Mouse (Mus musculus): Measurements from ENCODE around the gene Prr15l. TPM values are rescaled to one million over a fixed set of nuclear protein-coding genes. Genes with fewer than 3 reads are reported as not detected.

The Prr15l gene
- total RNA-seq, 1 experiment from 2014 or later: not detected

DNA sequence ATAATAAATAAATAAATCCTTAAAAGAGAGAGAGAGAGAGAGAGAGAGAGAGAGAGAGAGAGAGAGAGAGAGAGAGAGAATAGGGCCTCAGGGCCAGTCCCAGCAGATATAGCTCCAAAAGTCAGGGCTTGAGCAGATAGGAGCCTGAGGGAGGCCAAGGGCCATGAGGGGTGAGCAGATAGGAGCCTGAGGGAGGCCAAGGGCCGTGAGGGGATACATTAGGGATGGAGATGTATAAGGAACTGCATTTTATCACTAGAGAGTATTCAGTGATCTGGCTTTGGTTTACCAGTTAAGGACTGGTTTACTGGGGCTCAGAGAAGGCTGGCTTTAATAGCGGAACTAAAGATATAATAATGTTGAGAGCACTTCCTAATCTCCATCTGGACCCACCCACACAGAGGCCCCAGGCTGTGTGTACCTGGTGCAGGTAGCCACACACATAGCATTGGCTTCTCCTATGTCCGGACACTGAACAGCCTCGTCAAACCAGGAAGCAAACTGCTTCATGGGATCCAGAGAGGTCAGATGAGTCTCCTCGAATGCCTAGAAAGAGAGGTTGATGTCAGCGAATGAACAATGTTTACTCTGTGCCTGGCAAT lies 14.2 kb downstream of the Prr15l start:
- no peak for ATAC-seq (replicated peaks; ENCODE audit: insufficient number of reproducible peaks, low FRiP score, low TSS enrichment, poor library complexity, severe bottlenecking)

DNA sequence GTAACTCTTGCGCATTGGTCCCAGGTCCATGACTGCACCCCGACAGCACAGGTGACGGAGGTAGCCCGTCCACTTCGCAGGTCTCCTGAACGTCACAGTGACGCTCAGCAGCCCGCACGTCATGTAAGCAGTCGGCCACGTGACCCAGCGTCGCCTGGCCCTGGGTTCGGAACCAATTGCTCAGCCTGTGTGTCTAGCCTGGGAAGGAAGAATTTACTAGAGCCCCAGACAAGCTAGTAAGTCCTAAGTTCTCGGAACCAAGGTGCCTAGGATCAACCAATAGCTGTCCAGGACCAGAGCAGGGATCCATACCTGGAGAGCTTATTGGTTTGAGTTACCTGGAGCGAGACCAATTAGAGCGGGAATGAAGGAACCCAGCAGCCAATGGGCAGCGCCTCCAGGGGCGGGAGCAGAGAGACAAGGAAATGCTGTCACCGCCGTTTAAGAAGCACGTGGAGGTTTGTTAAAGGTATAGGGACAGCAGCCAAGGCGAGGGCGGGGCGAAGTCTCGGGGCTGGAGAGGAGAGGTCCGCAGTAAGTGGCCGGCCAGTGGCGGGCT lies 15.9 kb downstream of the Prr15l start, which contains the start of gene Pnpo:
Gene Pnpo (minus strand): TSS at position 241 of the 559 bp plus-strand sequence.
- peak; percentile 99 for ATAC-seq (replicated peaks; ENCODE audit: insufficient number of reproducible peaks, low FRiP score, low TSS enrichment, poor library complexity, severe bottlenecking)

DNA sequence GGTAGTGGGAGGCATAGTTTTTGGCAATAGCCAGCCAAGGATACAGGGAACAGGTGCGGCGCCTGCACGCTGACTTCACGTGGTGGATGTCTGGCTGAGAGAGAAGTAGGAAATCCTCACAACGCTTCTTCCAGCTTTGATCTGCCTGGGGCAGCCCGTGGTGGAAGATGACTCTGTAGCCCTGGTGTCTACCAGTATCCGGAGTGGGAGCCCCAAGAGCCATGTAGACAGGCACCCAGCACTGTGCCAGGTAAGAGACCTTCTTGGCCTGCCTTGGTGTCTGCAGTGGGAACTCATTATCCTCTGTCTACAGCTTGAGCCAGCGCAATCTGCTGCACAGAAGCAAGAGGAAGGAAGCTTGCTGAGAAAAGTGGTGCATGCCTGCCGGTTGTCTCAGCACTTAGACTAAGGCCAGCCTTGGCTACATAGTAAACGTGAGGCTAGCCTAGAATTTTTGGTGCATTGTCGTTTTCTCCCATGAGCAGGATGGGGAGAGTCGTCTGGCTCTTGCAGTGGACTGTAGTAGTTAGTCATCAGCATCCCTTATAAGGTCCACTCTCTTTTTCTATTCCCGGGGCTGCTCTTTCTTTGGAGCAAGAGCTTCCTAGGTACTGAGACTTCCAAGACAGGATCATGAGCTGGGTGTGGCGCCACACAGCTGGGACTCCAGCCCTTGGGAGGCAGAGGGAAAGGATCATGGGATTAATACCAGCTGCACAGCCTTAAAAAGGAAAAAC lies 17.1 kb downstream of the Prr15l start:
- no peak for ATAC-seq (replicated peaks; ENCODE audit: insufficient number of reproducible peaks, low FRiP score, low TSS enrichment, poor library complexity, severe bottlenecking)

DNA sequence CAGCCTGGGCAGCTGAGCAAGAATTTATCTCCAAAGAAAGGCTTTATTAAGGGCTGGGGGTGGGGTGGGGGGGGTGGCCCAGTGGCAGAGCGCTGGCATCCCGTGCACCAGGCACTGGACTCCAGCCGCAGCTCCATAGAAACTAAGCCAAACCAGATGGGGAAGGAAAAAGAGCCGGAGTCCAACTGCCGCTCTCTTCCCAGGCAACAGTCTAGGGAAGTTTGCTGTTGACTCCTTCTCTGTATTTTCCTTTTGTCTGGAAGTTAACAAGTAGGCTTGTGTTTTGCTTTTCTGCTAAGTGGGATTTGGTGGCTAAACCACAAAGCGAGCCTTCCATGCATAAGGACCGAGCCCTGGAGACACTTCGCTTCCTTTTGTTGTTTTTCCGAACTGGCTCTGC lies 18.6 kb downstream of the Prr15l start:
- ATAC-seq (replicated peaks; ENCODE audit: insufficient number of reproducible peaks, low FRiP score, low TSS enrichment, poor library complexity, severe bottlenecking): no peak

DNA sequence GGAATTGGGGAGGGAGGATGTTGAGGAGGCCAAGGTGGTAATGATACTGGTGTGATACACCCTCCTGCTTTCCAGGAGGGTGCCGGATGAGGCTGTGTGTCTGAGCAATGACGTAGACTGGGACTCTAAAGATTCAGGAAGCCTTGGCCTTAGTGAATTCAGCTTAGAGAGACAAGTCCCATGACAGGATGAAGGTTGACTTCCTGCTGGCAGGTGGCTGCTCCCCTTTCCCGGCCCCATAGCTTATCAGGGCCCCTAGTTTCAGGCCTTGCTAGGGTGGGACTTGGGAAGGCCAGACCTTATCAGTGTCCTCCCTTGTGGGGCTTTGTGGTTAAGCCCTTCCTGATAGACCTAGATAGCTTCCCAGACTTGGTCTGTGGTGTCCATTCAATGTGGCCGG lies 19.9 kb downstream of the Prr15l start:
- ATAC-seq (replicated peaks; ENCODE audit: insufficient number of reproducible peaks, low FRiP score, low TSS enrichment, poor library complexity, severe bottlenecking): no peak

DNA sequence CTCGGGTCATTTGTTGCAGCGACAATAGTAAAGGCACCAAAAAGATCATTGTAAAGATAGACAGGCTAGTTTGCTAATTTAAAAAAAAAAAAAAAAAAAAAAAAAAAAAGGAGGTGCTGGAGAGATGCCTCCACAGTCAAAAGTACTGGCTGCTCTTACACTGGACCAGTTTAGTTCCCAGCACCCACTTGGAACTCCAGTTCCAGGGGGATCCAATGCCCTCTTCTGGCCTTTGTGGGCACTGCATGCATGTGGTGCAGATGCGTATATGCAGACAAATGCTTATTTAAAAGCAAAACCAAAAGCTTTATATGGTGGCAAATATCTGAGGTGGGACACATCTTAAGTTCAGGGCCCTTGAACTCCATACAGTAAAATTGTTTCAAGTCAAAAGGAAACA lies 22.9 kb downstream of the Prr15l start:
- no peak for ATAC-seq (replicated peaks; ENCODE audit: insufficient number of reproducible peaks, low FRiP score, low TSS enrichment, poor library complexity, severe bottlenecking)

DNA sequence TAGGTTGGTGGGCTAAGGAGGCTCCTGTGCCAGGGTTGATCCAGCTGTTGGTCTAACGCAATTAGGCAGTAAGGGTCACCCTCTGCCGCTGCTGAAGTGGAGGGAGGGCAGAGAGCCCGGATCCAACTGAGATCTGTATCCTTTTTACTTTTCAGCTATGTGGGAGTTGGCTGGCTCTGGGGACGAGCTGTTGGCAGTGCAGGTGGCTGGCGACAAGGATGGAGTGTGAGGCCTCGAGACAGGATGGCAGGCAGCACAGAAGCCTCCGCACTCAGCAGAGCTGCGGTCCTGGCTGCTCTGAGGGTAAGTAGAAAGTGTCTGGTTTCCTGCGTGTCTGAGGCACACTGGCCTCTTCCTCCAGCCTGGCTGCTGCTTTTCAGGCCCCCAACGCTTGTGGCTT lies 24.5 kb downstream of the Prr15l start:
- no peak for ATAC-seq (replicated peaks; ENCODE audit: insufficient number of reproducible peaks, low FRiP score, low TSS enrichment, poor library complexity, severe bottlenecking)

DNA sequence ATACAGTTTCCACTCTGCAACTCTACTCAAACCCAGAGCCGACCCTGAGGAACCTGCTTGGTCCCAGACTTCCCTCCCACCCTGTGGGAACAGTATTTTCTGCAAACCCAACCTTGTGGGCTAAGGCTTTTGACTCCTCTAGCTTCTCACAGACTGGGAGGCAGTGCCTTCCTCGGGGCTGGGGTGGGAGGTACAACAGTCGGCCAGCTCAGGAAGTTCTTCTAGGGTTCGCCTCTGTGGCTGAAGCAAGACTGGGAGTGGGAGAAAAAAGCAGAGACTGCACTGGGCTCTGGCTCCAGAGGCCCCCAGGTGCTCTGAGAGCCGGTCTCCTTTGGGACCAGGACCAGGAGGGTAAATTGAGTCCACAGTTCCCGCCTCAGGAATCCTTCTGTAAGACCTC lies 25.0 kb downstream of the Prr15l start:
- ATAC-seq (replicated peaks; ENCODE audit: insufficient number of reproducible peaks, low FRiP score, low TSS enrichment, poor library complexity, severe bottlenecking): no peak

DNA sequence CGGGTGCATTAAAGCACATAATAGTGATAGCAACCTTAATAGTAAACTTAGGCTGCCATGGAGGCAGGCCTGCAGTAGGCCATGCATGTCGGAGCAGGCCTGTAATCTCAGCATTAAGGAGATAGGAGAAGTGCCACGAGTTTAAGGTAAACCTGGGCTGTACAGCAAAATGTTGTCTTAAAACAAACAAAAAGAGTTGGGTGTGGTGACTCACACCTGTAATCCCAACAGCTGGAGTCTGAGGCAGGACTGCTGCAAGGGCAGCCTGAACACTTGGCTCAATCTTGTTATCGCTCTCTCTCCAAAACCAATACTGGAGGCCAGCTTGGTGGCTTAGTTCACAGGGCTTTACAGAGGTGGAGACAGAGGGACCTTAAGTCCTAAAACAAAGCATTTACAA lies 27.2 kb downstream of the Prr15l start:
- ATAC-seq (replicated peaks; ENCODE audit: insufficient number of reproducible peaks, low FRiP score, low TSS enrichment, poor library complexity, severe bottlenecking): no peak

DNA sequence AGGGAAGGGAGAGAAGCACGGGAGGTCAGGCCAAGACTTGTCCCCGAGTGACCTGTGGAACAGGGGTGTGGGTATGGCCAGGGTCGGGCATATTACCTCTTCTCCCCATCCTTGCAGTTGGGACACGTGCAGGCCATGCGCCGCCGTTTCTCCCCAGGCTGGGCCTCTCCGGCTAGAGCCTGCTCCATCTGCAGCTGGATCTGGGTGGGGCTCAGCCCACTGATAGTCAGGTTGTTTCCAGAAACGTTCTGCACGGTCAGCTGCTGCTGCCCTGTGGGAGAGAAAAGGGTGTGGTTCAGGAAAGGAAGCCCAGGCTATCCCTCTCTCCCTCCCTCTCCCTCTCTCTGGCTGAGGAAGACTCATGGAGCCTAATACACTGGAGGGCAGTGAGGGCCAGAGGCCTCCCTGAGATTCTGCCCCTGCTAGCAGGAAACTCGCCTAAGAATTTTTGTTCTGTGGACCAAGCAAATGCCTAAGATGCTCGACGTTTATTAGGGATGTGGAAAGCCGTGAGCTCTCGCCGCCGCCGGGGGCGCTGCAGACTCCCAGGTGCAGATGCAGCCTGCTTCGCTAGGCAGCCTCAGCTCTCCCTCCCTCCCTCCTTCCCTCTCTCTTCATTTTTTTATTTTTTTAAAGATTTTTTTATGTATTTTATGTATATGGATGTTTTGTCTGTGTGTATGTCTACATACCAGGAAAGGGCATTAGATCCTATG lies 28.3 kb downstream of the Prr15l start:
- no peak; the same call in 1 of the 2 replicates for ATAC-seq (replicated peaks; ENCODE audit: insufficient number of reproducible peaks, low FRiP score, low TSS enrichment, poor library complexity, severe bottlenecking)

DNA sequence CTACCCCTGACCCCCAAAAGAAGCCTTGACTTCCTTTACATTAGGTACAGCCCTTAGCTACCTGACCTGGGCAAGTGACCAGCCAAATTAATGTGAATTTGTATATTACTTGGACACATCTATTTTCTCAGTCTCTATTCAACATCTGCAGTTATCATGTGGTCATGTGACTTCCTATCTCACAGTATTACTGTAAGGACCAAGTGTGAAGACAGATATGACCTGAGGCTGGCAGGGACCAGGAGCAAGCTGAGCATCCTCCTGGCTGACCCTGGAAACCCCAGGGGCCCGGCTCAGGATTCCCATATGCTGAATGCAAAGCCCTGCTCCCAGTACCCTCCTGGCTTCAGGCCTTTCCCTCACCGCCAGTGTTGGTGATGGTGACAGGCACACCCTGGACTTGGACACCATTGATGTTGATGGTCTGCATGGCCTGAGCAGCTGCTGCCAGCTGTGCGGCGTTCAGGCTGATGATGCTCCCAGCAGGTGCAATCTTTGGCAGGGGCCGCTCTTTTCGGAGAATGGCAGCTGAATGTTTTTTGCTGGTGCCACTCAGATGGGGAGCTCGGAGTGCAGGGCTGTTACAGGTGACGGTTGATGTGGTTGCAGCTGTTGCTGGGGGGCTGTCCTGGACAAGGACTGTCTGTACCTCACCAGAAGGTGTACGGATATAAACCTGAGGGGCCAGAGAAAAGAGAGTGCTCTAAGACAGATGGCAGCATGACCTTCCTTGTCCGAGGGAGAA lies 29.3 kb downstream of the Prr15l start:
- ATAC-seq (replicated peaks; ENCODE audit: insufficient number of reproducible peaks, low FRiP score, low TSS enrichment, poor library complexity, severe bottlenecking): no peak

DNA sequence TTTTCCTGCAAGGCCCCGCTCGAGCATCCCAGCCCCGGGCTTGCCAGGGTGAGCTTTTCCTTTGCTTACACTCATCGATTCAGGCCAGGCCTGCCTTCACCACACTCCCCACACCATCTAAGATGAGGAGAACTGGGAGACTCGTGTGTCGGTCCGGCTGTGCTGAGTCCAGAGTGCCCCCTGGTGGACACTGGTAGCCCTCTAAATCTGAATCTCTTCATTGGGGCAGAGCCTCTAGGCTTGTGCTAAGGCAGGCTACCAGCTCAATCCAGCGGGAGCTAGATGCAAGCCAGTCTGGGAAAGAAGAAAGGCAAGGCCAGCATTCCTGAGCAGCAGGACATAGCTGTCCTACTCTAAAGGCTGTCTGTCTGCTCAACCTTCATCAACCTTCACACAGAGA lies 35.7 kb downstream of the Prr15l start:
- ATAC-seq (replicated peaks; ENCODE audit: insufficient number of reproducible peaks, low FRiP score, low TSS enrichment, poor library complexity, severe bottlenecking): peak; percentile 74

DNA sequence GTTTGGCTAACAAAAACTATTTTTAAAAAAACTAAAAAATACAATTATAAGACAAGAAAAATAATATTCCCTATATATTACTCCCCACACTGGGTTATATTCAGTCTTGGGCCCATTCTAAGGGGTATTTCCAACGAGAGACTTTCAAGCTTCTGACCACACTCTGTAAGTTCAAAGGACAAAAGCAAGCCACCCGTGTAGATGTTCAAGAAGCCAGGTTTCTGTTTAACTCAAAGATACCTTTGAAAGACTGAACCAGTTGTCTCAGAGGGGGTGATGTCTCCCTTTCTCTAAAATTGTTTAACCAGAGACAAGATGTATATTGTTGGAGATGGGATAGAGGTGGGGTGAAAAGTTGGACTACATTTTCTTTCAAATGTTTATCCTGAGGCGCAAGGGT lies 38.3 kb downstream of the Prr15l start:
- no peak for ATAC-seq (replicated peaks; ENCODE audit: insufficient number of reproducible peaks, low FRiP score, low TSS enrichment, poor library complexity, severe bottlenecking)

DNA sequence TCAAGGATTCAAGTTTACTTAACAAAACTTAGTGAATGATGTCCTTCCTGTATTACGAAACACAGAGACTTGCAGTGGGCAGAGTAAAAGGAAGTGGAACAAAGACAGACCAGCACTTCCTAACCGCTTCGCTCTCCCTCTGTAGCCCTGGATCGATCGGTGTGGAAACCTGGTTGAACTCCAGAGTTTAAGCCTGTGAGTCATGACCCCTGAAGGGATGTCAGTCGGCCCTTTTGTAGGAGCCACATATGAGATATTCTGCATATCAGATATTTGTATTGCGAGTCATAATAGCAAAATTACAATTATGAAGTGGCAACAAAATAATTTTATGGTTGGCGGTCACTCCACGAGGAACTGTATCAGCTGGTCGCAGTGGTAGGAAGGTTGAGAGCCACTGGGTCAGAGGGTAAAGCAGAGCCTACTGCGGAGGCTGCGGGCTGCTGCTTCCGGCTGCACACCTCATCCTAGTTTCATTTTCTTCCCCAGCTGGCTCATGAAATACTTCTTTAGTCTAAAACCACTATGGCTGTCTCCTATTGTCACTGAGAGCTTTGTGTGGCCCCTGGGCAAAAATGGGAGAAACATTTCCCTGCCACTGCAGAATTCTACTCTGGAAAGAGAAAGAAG lies 39.1 kb downstream of the Prr15l start:
- ATAC-seq (replicated peaks; ENCODE audit: insufficient number of reproducible peaks, low FRiP score, low TSS enrichment, poor library complexity, severe bottlenecking): peak; percentile 80

DNA sequence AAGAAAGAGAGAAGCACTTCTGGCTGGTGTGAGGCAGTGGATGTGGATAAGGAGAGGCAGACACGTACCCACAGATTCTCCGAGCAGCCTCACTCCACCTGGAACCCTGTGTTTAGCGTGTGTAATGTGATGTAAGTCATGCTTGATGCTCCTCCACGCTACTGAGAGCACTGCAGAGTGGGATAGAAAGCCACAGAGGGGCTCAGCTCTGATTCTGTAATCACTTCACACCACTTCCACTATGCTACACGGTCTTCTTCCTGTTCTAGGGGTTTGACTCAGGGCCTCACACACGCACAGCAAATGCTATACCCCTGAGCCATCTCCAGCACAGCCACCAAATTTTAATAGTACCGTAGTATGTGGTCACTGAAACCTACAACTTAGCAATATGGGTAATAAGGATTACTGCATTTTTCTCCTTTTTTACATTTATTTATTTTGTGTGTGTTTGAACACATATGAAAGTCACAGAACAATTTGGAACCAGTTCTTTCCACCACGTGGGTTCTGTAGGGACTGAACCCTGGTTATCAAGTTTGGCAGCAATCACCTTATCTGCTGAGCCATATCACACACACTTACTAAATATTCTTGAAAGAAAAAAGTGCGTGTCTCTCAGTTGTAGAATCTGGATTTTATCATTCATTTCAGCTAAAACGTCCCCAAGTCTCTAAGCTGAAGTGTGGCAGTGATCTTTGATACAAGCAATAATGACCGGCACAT lies 39.8 kb downstream of the Prr15l start:
- ATAC-seq (replicated peaks; ENCODE audit: insufficient number of reproducible peaks, low FRiP score, low TSS enrichment, poor library complexity, severe bottlenecking): peak; percentile 44

DNA sequence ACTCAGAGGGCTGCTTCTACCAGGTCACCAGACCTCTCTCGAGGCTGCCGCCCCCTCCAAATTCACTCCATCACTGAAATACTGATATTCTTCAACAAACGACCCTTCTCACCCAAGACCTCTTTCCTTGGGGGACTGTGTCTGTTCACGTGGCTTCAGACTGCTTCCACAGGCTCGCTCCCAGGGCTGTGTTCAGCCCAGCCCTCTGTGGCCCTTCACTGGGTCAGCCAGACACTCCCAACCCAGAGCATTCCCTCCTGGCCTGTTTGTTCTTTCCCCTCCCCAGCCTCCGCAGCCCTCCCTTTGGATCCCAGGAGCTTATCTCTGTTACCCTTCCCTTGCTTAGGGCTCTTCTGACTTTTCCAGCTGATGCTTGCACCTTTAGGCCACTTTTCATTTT lies 40.6 kb downstream of the Prr15l start:
- no peak for ATAC-seq (replicated peaks; ENCODE audit: insufficient number of reproducible peaks, low FRiP score, low TSS enrichment, poor library complexity, severe bottlenecking)

DNA sequence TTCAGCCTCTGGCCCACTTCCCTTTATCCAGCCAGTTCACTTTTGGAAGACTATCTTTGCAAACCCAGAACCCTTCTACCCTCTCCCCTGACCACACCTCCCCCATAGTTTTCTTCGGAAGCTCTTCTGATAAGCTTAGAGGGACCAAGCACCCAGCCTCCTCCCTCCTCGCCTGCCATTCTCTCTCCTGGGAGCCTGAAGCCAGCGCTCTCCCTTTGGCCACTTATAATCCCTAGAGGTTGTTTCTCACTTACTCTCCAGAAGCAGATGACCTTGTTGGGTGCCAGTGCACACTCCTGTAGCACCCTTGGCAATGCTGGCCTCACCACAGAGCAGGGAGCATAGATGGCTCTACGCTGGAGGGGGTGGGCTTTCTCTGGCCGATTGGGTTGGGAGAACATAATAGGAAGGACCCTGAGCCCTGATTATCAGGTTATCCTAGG lies 41.4 kb downstream of the Prr15l start:
- no peak for ATAC-seq (replicated peaks; ENCODE audit: insufficient number of reproducible peaks, low FRiP score, low TSS enrichment, poor library complexity, severe bottlenecking)

DNA sequence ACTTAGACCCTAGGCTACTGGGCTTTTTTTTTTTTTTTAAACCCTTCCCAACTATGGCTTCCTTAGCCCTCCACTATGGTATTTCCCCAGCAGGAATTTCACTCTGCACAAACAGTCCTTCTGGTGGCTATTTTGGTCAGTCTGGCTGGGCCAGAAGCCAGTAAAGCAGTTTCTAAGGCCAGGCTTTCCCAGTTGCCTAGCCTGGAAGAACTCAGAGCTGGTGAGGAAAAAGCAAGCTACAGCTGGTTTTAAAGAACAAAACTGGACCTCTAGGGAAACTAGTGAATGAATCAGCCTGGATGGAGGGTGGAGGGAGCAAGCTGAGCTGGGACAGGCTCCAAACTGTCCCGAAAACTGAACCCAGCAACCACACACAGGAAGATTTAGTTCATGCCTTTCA lies 41.8 kb downstream of the Prr15l start:
- ATAC-seq (replicated peaks; ENCODE audit: insufficient number of reproducible peaks, low FRiP score, low TSS enrichment, poor library complexity, severe bottlenecking): no peak

Data from monocyte, adult 5-6 weeks (primary cell).